Mouse (Mus musculus) naive thymus-derived CD4-positive, alpha-beta T cell, adult 2 months (primary cell): ENCODE measurements around the gene Klrb1f.
"Not testable (repeated sequence)": the region's sequence is repeated elsewhere in the genome, so short reads cannot be mapped to it uniquely, and the experiment has no call there.

ENCODE experiments used
- DNase-seq: peaks from one replicate; pipeline ENCODE4 v3.0.0-alpha.2; 2011; ENCODE audit warnings: low read depth

Klrb1f gene

DNA sequence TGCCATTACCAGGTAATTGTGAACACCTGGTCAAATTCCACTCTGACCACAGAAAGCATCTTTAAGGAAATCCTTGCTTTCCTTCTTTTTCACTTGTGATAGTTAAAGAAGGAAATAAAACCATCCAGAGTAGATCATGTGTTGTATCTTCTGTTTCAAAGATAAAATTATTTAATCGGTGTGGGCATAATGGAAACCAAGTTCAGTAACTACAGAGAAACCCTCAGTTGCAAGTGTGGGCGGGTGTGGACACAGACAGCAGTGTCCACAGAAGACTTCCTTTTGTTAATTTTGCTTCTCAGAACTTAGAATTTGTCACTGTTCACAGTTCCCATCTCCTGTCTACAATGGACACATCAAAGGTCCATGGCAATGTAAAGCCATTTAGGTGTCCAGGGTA is at the start of gene Klrb1f:
Klrb1f (plus strand) TSS at position 301 of the 400 bp plus-strand sequence.
- DNase-seq: no peak

- DNase-seq: no peak
Observed at GRCm38 (mm10) chr6:128996054-128996767, 49.5 kb upstream of the Klrb1f start.

DNA sequence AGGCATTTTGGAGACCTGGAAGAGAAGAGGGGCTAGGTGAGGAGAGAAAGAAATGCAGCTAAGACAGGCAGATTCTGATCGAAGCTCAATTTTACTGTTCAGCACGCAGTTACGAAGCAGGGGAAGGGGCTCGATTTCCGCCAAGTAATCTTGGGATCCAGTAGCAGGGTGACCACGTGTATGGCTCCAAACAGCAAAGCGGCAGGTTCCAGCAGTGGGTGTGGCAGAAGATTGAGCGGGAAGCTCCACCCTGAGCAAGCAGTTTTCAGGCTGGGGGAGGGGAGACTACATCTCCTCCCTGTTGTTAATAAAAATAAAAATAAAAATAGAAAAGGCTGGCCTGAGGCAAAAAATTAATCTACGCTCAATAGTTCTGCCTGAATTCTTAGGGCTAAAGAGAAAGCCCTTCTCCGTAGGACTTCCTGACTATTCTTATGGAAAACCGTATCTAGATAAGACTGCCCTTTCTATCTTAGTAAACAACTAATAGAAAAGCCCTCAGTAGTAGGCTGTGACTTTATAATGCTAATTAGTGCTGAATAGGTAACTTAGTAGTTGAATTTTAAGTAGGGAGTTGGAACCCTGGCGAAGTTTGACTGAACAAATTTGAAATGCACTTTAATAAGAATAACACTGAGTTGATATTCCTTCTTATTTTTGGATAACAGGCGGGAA is 48.8 kb upstream of the Klrb1f start:
- no peak for DNase-seq

GRCm38 (mm10) chr6:129001392-129001791 is 44.3 kb upstream of the Klrb1f start:
- no peak for DNase-seq

DNA sequence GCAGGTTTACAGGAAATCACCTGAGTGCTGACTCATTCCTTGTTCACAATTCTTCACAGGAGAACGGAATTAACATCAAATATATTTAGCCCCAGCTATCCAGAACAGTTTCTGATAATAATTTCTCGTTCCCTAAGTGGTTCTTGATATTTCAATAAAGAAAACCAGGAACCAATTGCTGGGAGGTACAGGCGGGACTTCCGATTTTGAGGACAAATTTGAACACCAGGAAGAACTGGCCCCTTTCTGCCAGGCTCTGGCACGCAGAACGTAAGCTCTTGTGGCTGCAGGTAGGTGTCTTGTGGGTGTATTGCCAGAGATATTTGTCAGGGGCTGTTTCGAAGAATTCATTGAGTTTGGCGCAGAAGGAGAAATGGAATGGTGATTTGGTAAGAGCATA is 37.1 kb upstream of the Klrb1f start:
- DNase-seq: no peak

DNA sequence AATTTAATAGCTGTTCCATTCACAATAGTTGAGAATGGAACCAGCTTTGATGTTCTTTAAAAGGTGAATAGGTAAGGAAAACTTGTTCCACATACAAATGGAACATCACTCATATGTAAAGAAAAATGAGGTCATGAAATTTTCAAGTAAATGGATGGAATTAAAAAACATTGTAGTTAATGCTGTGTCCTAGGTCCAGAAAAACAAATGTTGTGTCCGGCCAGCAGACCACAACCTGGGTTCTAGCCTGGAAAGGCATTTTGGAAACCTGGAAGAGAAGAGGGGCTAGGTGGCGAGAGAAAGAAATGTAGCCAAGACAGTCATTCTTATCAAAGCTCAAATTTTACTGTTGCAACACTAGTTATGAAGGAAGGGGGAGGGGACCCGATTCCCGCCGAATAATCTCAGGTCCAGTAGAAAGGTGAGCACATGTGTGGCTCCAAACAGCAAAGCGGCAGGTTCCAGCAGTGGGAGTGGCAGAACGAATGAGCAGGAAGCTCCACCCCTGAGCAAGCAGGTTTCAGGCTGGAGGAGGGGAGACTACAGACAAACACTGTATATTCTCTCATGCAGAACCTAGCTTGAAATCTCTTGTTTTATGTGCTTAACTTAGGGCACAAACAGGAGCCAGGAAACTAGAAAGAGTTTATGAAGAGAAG is 35.7 kb upstream of the Klrb1f start:
- not testable (repeated sequence) for DNase-seq

DNA sequence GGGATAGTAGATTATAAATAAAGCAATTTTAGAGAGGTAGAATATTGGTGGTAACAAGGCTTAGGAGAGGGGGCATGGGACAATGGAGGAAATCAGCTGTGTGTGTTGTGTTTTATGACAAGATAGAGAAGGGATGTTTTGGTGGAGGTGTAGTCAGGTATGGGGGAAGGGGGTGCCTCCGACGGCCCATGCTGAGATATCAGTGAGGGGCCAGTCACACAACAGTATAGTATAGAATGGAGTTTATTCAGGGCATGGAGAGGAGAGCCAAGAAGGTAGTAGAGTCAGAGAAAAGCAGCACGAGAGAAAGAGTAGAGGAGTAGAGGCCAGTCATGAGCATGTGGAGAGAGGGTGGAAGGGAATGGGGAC is 35.2 kb upstream of the Klrb1f start:
- no peak for DNase-seq

GRCm38 (mm10) chr6:129012012-129012411 is 33.7 kb upstream of the Klrb1f start:
- not testable (repeated sequence) for DNase-seq

- no peak for DNase-seq
Observed at GRCm38 (mm10) chr6:129012966-129013365, 32.7 kb upstream of the Klrb1f start.

DNA sequence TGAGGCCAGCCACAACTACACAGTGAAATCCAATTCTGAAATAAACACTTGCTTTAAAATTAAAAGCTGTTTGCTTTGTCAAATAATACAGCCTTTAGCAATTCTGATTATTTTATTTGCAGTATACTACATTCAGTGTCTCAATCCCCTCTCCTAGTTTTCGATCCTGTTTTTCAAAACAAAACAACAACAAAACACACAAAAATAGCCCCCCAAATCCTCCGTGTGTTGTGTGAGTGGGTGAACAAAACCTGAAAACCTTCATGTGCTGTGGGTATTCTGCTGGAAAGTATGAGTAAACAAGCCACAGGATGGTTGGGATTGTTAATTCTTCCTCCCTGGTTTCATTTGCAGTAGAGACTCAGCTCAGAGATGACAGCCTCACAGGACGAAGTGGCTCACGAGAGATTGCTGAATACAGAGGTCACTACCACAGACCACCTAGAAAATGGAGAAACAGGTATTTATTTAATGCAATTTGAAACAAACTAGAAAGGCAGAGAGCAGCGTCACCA is 31.9 kb upstream of the Klrb1f start:
- no peak for DNase-seq

- DNase-seq: no peak
Observed at GRCm38 (mm10) chr6:129014399-129014798, 31.3 kb upstream of the Klrb1f start.

DNA sequence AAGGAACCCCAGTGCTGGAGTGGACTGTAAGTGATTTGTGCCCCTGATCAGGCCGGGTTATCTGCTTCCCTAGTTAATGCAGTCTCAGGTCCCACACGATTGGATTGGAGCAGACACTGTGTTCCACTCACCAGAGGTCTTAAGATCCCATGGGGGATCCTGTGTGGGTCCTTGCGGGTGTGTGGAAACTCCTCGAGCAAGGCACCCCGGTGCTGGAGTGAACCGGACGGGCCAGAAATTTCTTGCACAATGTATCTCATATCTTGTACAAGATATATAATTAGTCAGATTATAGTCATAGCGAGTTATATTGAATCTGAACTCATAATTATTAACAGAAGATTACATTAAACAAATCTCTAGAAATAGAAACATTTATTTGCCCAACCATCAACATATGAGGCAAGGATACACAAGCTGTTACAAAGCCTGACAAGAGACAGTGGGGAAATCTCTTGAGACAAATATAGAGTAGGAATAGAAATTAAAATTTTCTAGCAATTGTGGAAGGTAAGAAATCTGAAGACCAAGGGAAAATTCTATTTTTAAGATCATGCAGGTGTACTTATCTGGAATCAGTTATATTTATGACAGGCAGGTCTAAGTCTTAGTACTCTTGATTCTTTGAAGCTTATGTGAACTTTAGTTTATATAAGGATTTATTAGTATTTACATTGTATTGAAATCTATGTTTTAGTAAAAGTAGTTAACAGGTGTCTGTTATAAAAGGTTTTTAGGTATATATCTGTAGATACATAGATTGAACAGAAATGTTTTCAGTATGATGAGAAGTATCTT is 18.1 kb upstream of the Klrb1f start:
- DNase-seq: no peak

GRCm38 (mm10) chr6:129030175-129030824 is 15.4 kb upstream of the Klrb1f start:
- DNase-seq: no peak

DNA sequence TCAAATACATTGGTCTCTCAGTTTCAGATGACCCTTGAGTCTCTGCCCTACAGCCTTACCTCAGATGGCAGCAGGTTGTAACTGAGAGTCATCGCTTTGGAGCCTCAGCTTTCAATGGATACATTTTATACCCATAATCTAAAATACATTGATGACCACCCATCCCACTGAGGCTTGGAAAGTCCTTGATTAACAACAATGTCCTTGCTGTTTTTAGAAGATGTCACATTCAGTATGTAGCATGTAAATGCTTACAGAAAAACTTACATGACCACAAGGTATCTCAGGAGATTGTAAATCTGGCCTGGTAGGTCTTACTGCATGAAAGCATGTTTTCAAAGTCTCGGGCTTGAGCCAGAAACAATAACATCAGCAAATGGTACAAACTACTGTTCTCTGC is 14.7 kb upstream of the Klrb1f start:
- DNase-seq: no peak

DNA sequence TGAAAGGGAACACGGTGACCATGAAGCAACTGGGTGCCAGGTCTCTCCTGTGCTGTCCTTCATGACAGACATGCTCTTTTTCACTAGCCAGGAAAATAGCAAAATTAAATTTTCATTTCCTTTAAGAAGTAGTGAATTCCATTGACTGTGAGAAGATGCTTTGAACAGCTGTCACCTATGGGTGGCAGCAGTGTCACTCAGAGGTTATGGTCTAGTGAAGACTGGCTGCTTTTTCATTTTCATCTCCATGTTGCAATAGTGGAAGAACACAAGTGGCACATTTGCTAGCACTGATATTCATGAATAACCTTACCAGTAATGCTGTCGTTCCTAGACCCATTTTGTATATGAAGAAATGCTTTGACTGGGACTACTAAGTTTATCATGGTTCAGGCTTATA is 12.3 kb upstream of the Klrb1f start:
- DNase-seq: peak; percentile 79

DNA sequence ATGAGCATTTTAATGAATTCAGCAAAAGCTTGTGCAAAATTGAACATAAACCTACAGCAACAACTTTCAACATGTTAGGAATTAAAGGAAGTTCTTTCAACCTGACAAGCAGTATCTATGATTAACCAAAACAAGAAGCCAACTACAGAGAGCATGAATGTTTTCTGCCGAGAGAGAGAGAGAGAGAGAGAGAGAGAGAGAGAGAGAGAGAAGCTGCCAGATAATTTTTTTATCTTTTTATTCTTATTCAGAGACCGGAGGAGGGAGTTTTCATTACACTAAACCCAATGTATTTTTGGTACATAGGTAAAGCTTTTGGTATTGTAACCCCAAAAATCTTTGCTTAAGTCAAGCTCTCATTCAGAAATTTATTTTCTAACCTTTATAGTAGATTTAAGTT is 10.7 kb upstream of the Klrb1f start:
- DNase-seq: no peak

GRCm38 (mm10) chr6:129036326-129036725 is 9.4 kb upstream of the Klrb1f start:
- peak; percentile 37 for DNase-seq

DNA sequence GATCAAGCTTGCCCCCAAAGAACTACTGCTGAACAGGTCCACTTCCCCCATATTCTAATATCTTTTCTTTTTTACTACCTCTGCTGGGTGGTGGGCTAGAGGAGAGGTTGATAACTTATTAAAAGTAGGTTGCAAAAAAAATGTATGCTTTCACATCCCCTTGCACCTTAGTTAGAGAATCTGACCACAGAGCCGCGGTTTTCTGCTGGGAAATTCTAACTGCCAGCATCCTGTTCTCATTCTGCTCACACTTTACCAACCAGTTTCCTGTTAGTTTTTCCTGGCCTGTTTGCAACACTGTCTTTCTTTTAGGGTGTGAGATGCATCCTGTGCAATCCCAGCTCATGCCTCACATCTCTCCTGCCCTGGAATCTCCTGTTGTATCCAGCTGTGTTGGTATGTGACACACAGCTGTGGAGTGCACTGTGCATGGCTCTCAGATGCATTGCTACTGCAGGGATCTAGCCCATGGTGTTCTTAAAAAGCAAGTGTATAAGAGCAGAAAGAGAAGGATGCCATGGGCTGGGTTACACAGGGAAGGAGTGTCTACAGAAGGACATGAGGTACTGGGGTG is 8.7 kb upstream of the Klrb1f start:
- DNase-seq: peak; percentile 61

- no peak for DNase-seq
Observed at GRCm38 (mm10) chr6:129041470-129041869, 4.2 kb upstream of the Klrb1f start.

DNA sequence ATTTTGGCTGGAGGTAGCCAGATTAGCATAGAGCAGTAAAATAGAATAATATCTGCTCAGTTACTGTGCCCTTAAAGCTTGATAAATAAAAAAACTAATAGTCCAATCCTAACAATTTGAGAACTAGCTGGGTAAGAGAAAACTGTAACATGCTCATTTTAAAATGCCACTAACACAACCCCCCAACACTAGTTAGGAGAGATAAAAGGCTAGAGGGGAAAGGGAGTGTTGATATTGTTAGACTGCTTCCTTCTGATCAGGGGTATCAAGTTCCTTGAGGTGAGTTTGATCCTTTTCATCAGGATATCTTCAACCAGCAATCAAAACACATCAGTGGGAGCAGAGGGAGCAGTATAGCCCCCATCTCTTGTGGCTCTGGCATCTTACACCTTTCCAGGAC is 3.2 kb upstream of the Klrb1f start:
- DNase-seq: no peak

- no peak for DNase-seq
Observed at GRCm38 (mm10) chr6:129048381-129048780, 2.7 kb downstream of the Klrb1f start.
